Mouse (Mus musculus) heart, embryonic 16.5 days (tissue): ENCODE results near the gene Sfrp5. TPM values are rescaled to one million over a fixed set of nuclear protein-coding genes. Genes with fewer than 3 reads are reported as not detected.

ENCODE experiments used
- ATAC-seq: fragments of 200-750 bp; cut with Nextera tagmentation; replicated peaks from 2 replicates; pipeline ENCODE4 v1.8.0; 2017; ENCODE audit warnings: moderate number of reproducible peaks; ENCODE audit not compliant: insufficient read depth, low FRiP score; ENCODE audit errors: extremely low read depth
- H3K27ac ChIP-seq: fragments of 300-500 bp; sonication (generic); 2 replicates; pipeline ENCODE4 v1.5.1; 2014; ENCODE audit warnings: mild to moderate bottlenecking, low read length, control low read depth, moderate library complexity
- H3K27me3 ChIP-seq: fragments of 300-500 bp; sonication (generic); 2 replicates; pipeline ENCODE4 v1.6.1; 2014; ENCODE audit warnings: low read length, mixed read lengths; ENCODE audit not compliant: control insufficient read depth, insufficient read depth
- H3K36me3 ChIP-seq: fragments of 300-500 bp; sonication (generic); 2 replicates; pipeline ENCODE4 v1.6.1; 2014; ENCODE audit not compliant: control insufficient read depth, insufficient read depth
- H3K4me1 ChIP-seq: fragments of 300-500 bp; sonication (generic); 2 replicates; pipeline ENCODE4 v1.6.1; 2014; ENCODE audit warnings: low read length, mixed read lengths; ENCODE audit not compliant: control insufficient read depth, insufficient read depth
- H3K4me2 ChIP-seq: fragments of 300-500 bp; sonication (generic); 2 replicates; pipeline ENCODE4 v1.6.1; 2014; ENCODE audit warnings: low read depth, mild to moderate bottlenecking, control low read depth, low read length
- H3K4me3 ChIP-seq: fragments of 300-500 bp; sonication (generic); 2 replicates; pipeline ENCODE4 v1.5.1; 2014; ENCODE audit warnings: mild to moderate bottlenecking, control low read depth, low read length
- H3K9ac ChIP-seq: fragments of 300-500 bp; sonication (generic); 2 replicates; pipeline ENCODE4 v1.6.1; 2014; ENCODE audit warnings: low read length, control low read depth
- H3K9me3 ChIP-seq: fragments of 300-500 bp; sonication (generic); replicated peaks from 2 replicates; pipeline ENCODE4 v1.6.1; 2016; ENCODE audit warnings: low read length; ENCODE audit not compliant: control insufficient read depth
- WGBS: fragments of 180-500 bp; shearing (Covaris S2); extraction: QIAGEN DNeasy Blood & Tissue Kit; methylation state at CpG from one replicate; pipeline ENCODE4 v1.1.7; 2014; 5-methylcytosine and 5-hydroxymethylcytosine counted together
- polyA plus RNA-seq: library from polyadenylated mRNA; unstranded; fragments of >200 nt; fragmentation: Nextera tagmentation; extraction: Ambion mirVana; gene quantifications from 2 replicates; pipeline ENCODE4 v1.2.1, GENCODE M21; 2015

Sfrp5 gene
- polyA plus RNA-seq, 1 experiment from 2014 or later = 3.5 TPM

DNA sequence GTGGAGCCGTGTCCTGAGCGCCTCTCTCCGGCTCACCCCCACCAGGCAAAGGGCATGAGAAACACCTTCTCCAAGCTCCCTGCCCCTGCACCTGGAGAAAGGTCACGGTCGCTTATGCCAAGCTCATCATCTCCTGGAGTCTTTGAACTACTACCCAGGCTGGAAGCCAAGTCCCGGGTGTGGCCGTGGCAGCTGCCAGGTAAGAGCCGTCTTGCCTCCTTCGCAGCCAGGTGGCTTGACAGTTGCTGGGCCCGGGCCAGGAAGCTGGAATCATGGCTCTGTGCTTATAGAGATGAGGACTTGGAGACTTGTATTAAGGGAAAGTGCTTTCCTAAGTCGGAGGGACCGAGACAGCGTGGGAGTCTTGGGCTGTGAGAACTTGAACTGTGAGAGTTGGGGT, 28.9 kb upstream of the Sfrp5 start:
- no peak for ATAC-seq
- Histone ChIP-seq H3K27me3 (no peaks in the 10 kb centered on the region), H3K4me3 (no peak overlapping the region), H3K36me3 (no peaks in the 10 kb centered on the region), H3K4me1 (no peaks in the 10 kb centered on the region), H3K9me3 (no peaks in the 10 kb centered on the region), H3K4me2 (no peak overlapping the region), H3K27ac (no peak overlapping the region), H3K9ac (no peak overlapping the region)
- 86% methylated on average over 13 of the region's 13 CpGs for WGBS

GRCm38 (mm10) chr19:42230288-42230568, 28.2 kb upstream of the Sfrp5 start:
- no peaks in the 10 kb centered on the region for H3K27me3 ChIP-seq
- 58% methylated on average over 5 of the region's 5 CpGs for WGBS
- H3K9me3 ChIP-seq = no peaks in the 10 kb centered on the region
- H3K9ac ChIP-seq = no peak overlapping the region
- no peaks in the 10 kb centered on the region for H3K4me1 ChIP-seq
- no peak overlapping the region for H3K4me2 ChIP-seq
- no peaks in the 10 kb centered on the region for H3K36me3 ChIP-seq
- no peak overlapping the region for H3K4me3 ChIP-seq
- no peak for ATAC-seq
- no peak overlapping the region for H3K27ac ChIP-seq

DNA sequence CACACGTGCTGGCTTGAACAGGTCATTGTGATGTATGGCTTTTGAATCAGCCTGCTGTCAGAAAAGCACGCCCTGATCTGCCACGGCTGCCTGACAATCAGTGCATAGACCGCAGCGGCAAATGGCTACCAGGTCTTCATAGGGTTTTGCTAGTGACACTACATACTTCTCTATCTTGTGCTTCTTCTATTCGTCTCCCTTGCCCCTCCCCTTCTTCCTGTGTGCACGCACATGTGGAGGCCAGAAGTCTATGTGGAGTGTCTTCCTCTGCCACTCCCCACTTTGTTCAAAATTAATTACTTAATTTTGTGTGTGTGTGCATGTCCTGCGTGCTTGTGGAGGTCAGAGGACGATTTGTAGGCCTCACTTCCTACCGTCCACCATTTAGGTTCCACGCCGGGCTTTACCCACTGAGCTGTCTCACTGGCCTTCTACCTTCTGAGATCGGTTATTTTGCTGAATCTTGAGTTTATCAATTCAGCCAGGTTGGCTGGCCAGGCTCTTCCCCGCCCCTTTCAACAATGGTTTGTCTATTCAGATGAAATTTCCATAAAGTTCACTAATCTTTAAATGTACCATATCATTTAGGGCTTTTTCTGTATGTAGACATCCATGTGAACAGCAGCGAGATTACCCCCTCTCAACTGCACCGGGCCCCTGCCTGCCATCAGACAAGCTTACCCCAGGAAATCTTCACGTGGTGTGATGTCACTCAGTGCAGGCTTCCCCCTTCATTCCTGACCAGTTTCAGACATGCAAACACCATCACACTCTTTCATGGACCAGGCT, 27.6 kb upstream of the Sfrp5 start:
- 76% methylated on average over 17 of the region's 17 CpGs for WGBS
- no peak for ATAC-seq

GRCm38 (mm10) chr19:42226451-42226850, 24.4 kb upstream of the Sfrp5 start:
- WGBS = 75% methylated on average over 10 of the region's 10 CpGs

More for the DNA sequence above, 27.6 kb upstream of the Sfrp5 start:
- Histone ChIP-seq H3K9ac (no peak overlapping the region), H3K27ac (no peak overlapping the region), H3K27me3 (no peaks in the 10 kb centered on the region), H3K4me1 (no peaks in the 10 kb centered on the region), H3K36me3 (no peaks in the 10 kb centered on the region), H3K9me3 (no peaks in the 10 kb centered on the region), H3K4me3 (no peak overlapping the region), H3K4me2 (no peak overlapping the region)

DNA sequence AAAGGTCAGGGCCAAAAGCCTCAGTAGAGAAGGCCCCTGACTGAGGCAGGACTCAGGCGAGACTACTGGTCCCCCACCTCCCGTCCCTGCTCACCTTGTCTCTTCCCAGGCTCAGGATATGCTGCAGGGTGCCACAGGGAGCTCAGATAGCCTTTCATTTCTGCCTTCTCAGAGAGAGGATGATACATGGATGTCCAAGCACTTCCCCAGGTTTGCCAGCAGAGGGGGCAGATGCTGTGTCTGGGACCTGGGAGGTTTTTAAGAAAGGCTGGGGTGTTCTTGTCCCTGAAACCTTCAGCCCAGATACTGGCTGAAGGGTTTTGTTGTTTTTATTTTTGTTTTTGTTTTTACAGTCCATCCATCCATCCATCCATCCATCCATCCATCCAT, 15.3 kb upstream of the Sfrp5 start:
- H3K9me3 ChIP-seq = no peaks in the 10 kb centered on the region
- 0% methylated on average over 2 of the region's 2 CpGs for WGBS
- no peaks in the 10 kb centered on the region for H3K4me1 ChIP-seq
- no peak overlapping the region for H3K9ac ChIP-seq
- H3K36me3 ChIP-seq = no peaks in the 10 kb centered on the region
- no peak overlapping the region for H3K4me3 ChIP-seq
- no peak for ATAC-seq
- H3K27ac ChIP-seq = no peak overlapping the region
- no peak overlapping the region for H3K4me2 ChIP-seq
- H3K27me3 ChIP-seq = no peaks in the 10 kb centered on the region

More at GRCm38 (mm10) chr19:42226451-42226850, 24.4 kb upstream of the Sfrp5 start:
- H3K9ac ChIP-seq = no peak overlapping the region
- H3K9me3 ChIP-seq = no peaks in the 10 kb centered on the region
- H3K4me1 ChIP-seq = no peaks in the 10 kb centered on the region
- ATAC-seq = no peak
- H3K27me3 ChIP-seq = no peaks in the 10 kb centered on the region; the same call in 1 of the 2 replicates
- no peak overlapping the region for H3K4me2 ChIP-seq
- no peak overlapping the region for H3K27ac ChIP-seq
- H3K4me3 ChIP-seq = no peak overlapping the region
- H3K36me3 ChIP-seq = no peaks in the 10 kb centered on the region

- Histone ChIP-seq H3K4me1 (no peaks in the 10 kb centered on the region; the same call in 1 of the 2 replicates), H3K36me3 (no peaks in the 10 kb centered on the region), H3K27me3 (no peaks in the 10 kb centered on the region), H3K4me3 (no peak overlapping the region), H3K9ac (no peak overlapping the region), H3K4me2 (no peak overlapping the region), H3K27ac (no peak overlapping the region), H3K9me3 (no peaks in the 10 kb centered on the region)
- no peak for ATAC-seq
- 67% methylated on average over 7 of the region's 7 CpGs for WGBS
Observed at GRCm38 (mm10) chr19:42216699-42217373, 14.8 kb upstream of the Sfrp5 start.

DNA sequence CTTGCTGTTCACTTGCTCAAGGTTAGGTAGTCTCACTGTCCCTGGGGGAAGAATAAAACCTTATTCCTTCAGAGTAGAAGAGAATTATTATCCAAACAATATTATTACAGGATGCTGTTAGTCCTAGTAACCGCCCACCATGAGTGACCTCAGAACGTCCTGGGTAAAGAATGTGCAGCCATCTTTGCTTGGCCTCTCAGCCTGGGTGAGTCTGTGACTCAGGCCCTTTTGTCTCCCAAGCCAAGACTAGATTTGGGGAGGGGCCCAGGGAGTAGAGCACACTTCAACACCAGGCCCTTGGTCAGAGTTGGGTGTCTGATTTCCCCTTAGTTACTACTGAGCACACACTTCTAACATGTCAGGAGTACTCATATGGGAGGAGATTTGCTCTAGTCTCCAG, 12.5 kb upstream of the Sfrp5 start:
- no peak for ATAC-seq
- H3K9ac ChIP-seq = no peak overlapping the region
- 70% methylated on average over 2 of the region's 2 CpGs for WGBS
- H3K4me1 ChIP-seq = no peaks in the 10 kb centered on the region; the same call in 1 of the 2 replicates
- no peaks in the 10 kb centered on the region for H3K9me3 ChIP-seq
- H3K27ac ChIP-seq = no peak overlapping the region
- no peak overlapping the region for H3K4me2 ChIP-seq
- H3K27me3 ChIP-seq = no peaks in the 10 kb centered on the region
- H3K4me3 ChIP-seq = no peak overlapping the region
- H3K36me3 ChIP-seq = no peaks in the 10 kb centered on the region

DNA sequence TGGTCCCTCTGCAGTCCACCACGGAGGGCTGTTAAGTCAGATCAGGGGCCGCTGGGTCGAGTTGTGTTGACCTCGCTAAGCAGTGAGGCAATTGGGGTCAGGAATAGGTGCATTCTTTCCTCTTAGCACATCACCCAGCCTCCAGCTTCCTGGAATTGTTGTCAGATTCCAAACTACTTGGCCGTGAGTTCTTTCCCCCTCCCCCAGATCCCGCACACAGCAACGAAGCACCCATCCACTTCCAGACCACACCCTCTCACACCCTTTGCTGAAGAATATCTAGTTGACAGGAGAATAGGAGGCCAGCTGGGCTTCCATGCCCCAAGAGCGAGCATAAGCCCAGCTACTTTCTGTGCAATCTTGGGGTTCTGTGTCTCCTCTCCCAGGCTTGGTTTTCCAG, 9.9 kb upstream of the Sfrp5 start:
- no peak for ATAC-seq
- no peak overlapping the region for H3K4me3 ChIP-seq
- no peak overlapping the region for H3K4me2 ChIP-seq
- no peaks in the 10 kb centered on the region; the same call in 1 of the 2 replicates for H3K4me1 ChIP-seq
- H3K9me3 ChIP-seq = no peaks in the 10 kb centered on the region
- H3K27ac ChIP-seq = no peak overlapping the region
- no peaks in the 10 kb centered on the region for H3K27me3 ChIP-seq
- WGBS = 16% methylated on average over 8 of the region's 8 CpGs
- no peaks in the 10 kb centered on the region for H3K36me3 ChIP-seq
- H3K9ac ChIP-seq = no peak overlapping the region

DNA sequence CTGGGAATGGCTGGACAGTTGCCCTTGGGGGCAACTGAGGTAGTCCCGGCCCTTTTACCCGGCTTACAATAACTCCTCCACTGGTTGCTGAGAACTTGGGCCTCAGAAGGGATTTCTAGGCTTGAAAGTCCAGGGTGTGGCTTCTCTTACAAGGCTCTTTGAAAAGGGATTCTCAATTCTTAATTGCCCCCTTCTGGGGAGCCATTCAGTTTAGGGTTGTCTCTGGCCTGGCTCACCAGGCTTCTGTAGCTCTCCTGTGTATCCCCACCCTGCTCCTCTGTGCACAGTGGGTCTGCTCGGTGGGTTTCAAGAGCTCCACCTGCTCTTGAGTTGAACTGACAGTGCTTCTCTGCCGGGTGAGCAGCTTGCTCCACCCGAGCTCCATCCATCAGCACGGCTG, 7.9 kb upstream of the Sfrp5 start:
- Histone ChIP-seq H3K36me3 (no peaks in the 10 kb centered on the region), H3K27ac (no peak overlapping the region), H3K4me2 (no peak overlapping the region), H3K4me3 (no peak overlapping the region), H3K27me3 (no peaks in the 10 kb centered on the region; the same call in 1 of the 2 replicates), H3K9ac (no peak overlapping the region), H3K4me1 (no peaks in the 10 kb centered on the region; the same call in 1 of the 2 replicates), H3K9me3 (no peaks in the 10 kb centered on the region)
- 55% methylated on average over 6 of the region's 6 CpGs for WGBS
- ATAC-seq = no peak
